Mouse (Mus musculus) midbrain, embryonic 12.5 days (tissue): ENCODE measurements around the gene Gba. TPM values are rescaled to one million over a fixed set of nuclear protein-coding genes. Genes with fewer than 3 reads are reported as not detected.
A peak's percentile ranks its signal among the peaks of the same experiment; 100 is the strongest.
"Not testable (repeated sequence)": the region's sequence is repeated elsewhere in the genome, so short reads cannot be mapped to it uniquely, and the experiment has no call there.

Experiments
- ATAC-seq: fragments of 200-750 bp; cut with Nextera tagmentation; 2 replicates; pipeline ENCODE4 v1.8.0; 2017; ENCODE audit warnings: low read depth, moderate TSS enrichment, moderate library complexity; ENCODE audit not compliant: low FRiP score
- H3K27ac ChIP-seq: fragments of 300-500 bp; sonication (generic); replicated peaks from 2 replicates; pipeline ENCODE4 v1.5.1; 2016; ENCODE audit warnings: mild to moderate bottlenecking
- H3K27me3 ChIP-seq: fragments of 300-500 bp; sonication (generic); 2 replicates; pipeline ENCODE4 v1.6.1; 2016; ENCODE audit warnings: mild to moderate bottlenecking
- H3K36me3 ChIP-seq: fragments of 300-500 bp; sonication (generic); 2 replicates; pipeline ENCODE4 v1.6.1; 2016
- H3K4me1 ChIP-seq: fragments of 300-500 bp; sonication (generic); 2 replicates; pipeline ENCODE4 v1.6.1; 2016
- H3K4me2 ChIP-seq: fragments of 300-500 bp; sonication (generic); replicated peaks from 2 replicates; pipeline ENCODE4 v1.6.1; 2016; ENCODE audit warnings: mild to moderate bottlenecking, moderate library complexity
- H3K4me3 ChIP-seq: fragments of 300-500 bp; sonication (generic); 2 replicates; pipeline ENCODE4 v1.5.1; 2016; ENCODE audit warnings: mild to moderate bottlenecking
- H3K9ac ChIP-seq: fragments of 300-500 bp; sonication (generic); replicated peaks from 2 replicates; pipeline ENCODE4 v1.6.1; 2016; ENCODE audit warnings: mild to moderate bottlenecking, moderate library complexity
- H3K9me3 ChIP-seq: fragments of 300-500 bp; sonication (generic); 2 replicates; pipeline ENCODE4 v1.6.1; 2016; ENCODE audit warnings: mild to moderate bottlenecking
- whole genome bisulfite sequencing: fragments of 180-500 bp; shearing (Covaris S2); methylation state at CpG from one replicate; pipeline ENCODE4 v1.1.7; 2016; 5-methylcytosine and 5-hydroxymethylcytosine counted together
- polyA plus RNA-seq: library from polyadenylated mRNA; unstranded; fragments of >200 nt; fragmentation: Nextera tagmentation; extraction: Ambion mirVana; gene quantifications from 2 replicates; pipeline ENCODE4 v1.2.1, GENCODE M21; 2016

The Gba gene
- polyA plus RNA-seq, result 42.4 and 45.8 TPM in 2 replicates

GRCm38 (mm10) chr3:89202253-89203141, at the start of gene Gba:
TSS of gene Gba (plus strand) at chr3:89202928.
- Histone ChIP-seq H3K9ac (peak within 1 kb of the TSS; percentile 58), H3K4me2 (peak within 1 kb of the TSS; percentile 67), H3K27ac (no peak within 1 kb of the TSS), H3K36me3 (peaks cover 29% of the 10 kb centered on the region), H3K4me1 (peaks cover 8% of the 10 kb centered on the region), H3K4me3 (peak within 1 kb of the TSS; percentile 56), H3K27me3 (no peaks in the 10 kb centered on the region), H3K9me3 (no peaks in the 10 kb centered on the region)
- 27% methylated on average over 13 of the region's 13 CpGs for WGBS
- ATAC-seq, result peak; percentile 90

DNA sequence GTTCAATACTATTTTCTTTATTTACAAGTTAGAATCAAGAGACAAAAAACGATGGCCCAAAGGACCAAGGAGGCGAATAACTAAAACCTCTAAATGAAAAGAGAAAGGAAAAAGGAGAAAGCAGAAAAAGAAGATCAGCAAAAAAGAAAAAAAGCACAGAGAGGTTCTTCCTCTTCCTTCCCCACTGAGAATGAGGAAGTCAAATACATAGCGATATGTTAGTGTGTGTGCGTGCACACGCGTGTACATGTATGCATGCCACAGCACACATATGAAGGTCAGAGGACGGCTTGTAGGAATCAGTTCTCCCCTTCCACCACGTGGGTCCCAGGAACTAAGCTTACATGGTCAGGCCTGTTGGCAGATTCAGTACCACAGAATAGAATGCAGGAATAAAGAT, 45.8 kb upstream of the Gba start:
- WGBS, result 93% methylated on average over 8 of the region's 8 CpGs
- no peak overlapping the region for H3K4me3 ChIP-seq
- no peak overlapping the region for H3K4me2 ChIP-seq
- no peaks in the 10 kb centered on the region for H3K9me3 ChIP-seq
- peaks cover 27% of the 10 kb centered on the region for H3K4me1 ChIP-seq
- no peak overlapping the region for H3K9ac ChIP-seq
- ATAC-seq, result no peak
- peaks cover 7% of the 10 kb centered on the region; the same call in 1 of the 2 replicates for H3K36me3 ChIP-seq
- no peak overlapping the region for H3K27ac ChIP-seq
- peaks cover 8% of the 10 kb centered on the region for H3K27me3 ChIP-seq

DNA sequence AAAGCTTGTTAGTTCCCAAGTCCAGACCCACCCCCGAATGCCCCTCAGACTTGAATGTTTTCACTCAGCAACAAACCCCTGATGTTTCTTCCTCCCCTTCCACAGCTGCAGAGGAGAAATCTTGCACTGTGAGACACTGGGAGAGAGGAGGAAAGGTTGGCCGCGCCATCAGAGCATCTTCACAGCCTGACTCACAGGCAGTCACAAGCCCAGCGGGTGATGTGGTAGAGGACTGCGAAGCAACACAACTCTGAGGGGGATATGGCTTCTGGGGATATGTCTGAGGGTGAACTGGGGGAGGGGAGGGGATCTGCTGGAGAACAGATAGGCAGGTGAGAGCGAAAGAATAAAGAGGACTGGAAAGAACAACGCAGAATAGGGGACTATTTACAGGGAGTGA, 44.1 kb upstream of the Gba start:
- WGBS, result 17% methylated on average over 7 of the region's 7 CpGs
- Histone ChIP-seq H3K27me3 (peaks cover 8% of the 10 kb centered on the region), H3K4me3 (peak overlapping the region; percentile 79), H3K27ac (no peak overlapping the region; the same call in 1 of the 2 replicates), H3K4me1 (peaks cover 28% of the 10 kb centered on the region), H3K9ac (peak overlapping the region; percentile 71), H3K36me3 (no peaks in the 10 kb centered on the region), H3K4me2 (peak overlapping the region; percentile 97), H3K9me3 (no peaks in the 10 kb centered on the region)
- no peak for ATAC-seq

DNA sequence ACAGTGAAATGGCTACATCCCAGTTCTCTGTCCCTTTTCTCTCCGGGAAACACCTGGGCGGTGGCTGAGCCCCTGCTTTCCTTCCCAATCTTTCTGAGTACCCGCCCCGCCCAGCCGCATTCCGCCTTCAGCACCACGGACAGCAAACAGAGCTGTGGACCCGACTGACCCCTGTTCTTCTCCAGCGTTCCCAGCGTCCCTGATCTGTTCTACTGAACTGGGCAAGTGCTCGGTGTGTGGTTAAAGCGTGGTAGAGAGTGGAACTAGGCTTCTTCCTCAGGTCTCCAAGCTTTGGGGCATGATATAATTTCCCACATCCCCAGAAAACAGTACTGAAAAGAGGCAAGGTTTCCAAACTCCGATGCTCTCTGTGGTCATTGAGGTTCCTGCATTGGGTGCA, 43.5 kb upstream of the Gba start:
- Histone ChIP-seq H3K9ac (peak overlapping the region; percentile 71), H3K27me3 (peaks cover 8% of the 10 kb centered on the region), H3K36me3 (no peaks in the 10 kb centered on the region), H3K4me1 (peaks cover 33% of the 10 kb centered on the region), H3K4me2 (peak overlapping the region; percentile 97), H3K9me3 (no peaks in the 10 kb centered on the region), H3K27ac (no peak overlapping the region; the same call in none of the 2 replicates), H3K4me3 (peak overlapping the region; percentile 79)
- WGBS, result 1% methylated on average over 13 of the region's 13 CpGs
- ATAC-seq, result no peak

- WGBS, result under 1% methylated on average over 65 of the region's 66 CpGs
- Histone ChIP-seq H3K27me3 (peaks cover 8% of the 10 kb centered on the region), H3K4me2 (peak within 1 kb of the TSS; percentile 97), H3K36me3 (no peaks in the 10 kb centered on the region), H3K4me1 (peaks cover 35% of the 10 kb centered on the region), H3K4me3 (peak within 1 kb of the TSS; percentile 79), H3K9me3 (no peaks in the 10 kb centered on the region), H3K9ac (peak within 1 kb of the TSS; percentile 71), H3K27ac (peak within 1 kb of the TSS; percentile 49)
- ATAC-seq, result peak; percentile 76
Measured at GRCm38 (mm10) chr3:89159616-89160344, 42.9 kb upstream of the Gba start, which contains the start of gene Hcn3. TSS of gene Hcn3 (minus strand) at chr3:89160196.

DNA sequence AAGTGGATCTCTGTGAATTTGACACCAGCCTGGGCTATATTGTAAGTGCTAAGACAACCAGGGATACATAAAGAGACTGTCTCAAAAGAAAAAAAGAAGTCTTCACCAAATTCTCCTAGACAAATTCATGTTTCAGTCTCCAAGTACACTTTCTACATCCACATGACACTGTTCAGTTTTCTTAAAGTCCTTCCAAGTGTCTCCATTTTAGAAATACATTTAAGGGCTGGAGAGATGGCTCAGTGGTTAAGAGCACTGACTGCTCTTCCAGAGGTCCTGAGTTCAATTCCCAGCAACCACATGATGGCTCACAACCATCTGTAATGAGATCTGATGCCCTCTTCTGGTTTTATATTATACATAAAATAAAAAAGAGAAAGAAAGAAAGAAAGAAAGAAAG, 41.5 kb upstream of the Gba start:
- not testable (repeated sequence) for H3K27ac ChIP-seq, ATAC-seq, H3K9me3 ChIP-seq, H3K9ac ChIP-seq, H3K27me3 ChIP-seq, H3K4me2 ChIP-seq, H3K4me3 ChIP-seq, H3K36me3 ChIP-seq
- H3K4me1 ChIP-seq, result peaks cover 46% of the 10 kb centered on the region

DNA sequence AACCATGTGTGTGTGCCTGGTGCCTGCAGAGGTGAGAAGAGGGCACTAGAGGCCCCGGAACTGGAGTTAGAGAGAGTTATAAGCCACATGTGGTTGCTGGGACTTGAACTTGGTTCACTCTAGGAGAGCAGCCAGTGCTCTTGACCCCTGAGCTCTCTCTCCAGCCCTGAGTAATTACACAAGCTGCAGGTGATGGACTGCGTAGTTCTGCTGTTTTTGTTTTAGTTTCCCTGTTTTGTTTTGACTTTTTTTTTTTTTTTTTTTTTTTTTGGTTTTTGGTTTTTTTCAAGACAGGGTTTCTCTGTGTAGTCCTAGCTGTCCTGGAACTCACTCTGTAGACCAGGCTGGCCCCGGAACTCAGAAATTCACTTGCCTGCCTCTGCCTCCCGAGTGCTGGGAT, 40.9 kb upstream of the Gba start:
- H3K4me1 ChIP-seq, result peaks cover 48% of the 10 kb centered on the region
- 81% methylated on average over 4 of the region's 4 CpGs for WGBS
- no peak overlapping the region for H3K9ac ChIP-seq
- peaks cover 8% of the 10 kb centered on the region for H3K27me3 ChIP-seq
- no peaks in the 10 kb centered on the region for H3K9me3 ChIP-seq
- H3K4me2 ChIP-seq, result no peak overlapping the region
- H3K36me3 ChIP-seq, result peaks cover 4% of the 10 kb centered on the region; the same call in 1 of the 2 replicates
- no peak for ATAC-seq
- H3K27ac ChIP-seq, result no peak overlapping the region
- H3K4me3 ChIP-seq, result no peak overlapping the region

DNA sequence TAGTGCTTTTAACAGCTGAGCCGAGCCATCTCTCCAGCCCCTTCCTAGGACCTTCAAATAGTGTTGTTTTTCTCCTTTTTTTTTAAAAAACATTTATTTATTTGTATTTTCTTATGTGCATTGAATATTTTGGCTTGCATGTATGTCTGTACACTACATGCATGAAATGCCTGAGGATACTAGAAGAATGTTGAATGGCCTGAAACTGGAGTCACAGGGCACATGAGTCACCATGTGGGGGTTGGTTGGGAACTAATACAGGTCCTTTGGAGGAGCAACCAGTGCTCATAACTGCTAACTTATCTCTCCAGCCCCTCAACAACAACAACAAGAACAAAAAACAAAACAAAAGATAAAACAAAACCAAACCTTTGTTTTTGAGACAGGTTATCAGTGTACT, 39.6 kb upstream of the Gba start:
- no peak overlapping the region for H3K4me3 ChIP-seq
- no peak overlapping the region for H3K4me2 ChIP-seq
- WGBS, result 91% methylated on average over 1 of the region's 1 CpGs
- no peaks in the 10 kb centered on the region for H3K9me3 ChIP-seq
- ATAC-seq, result no peak
- H3K4me1 ChIP-seq, result peaks cover 46% of the 10 kb centered on the region
- H3K9ac ChIP-seq, result no peak overlapping the region
- peaks cover 8% of the 10 kb centered on the region for H3K27me3 ChIP-seq
- peaks cover 15% of the 10 kb centered on the region for H3K36me3 ChIP-seq
- no peak overlapping the region for H3K27ac ChIP-seq

GRCm38 (mm10) chr3:89163643-89164245, 39.0 kb upstream of the Gba start:
- Histone ChIP-seq H3K36me3 (peaks cover 22% of the 10 kb centered on the region), H3K4me2 (peak overlapping the region; percentile 68), H3K4me3 (peak overlapping the region; percentile 95), H3K27me3 (peaks cover 5% of the 10 kb centered on the region), H3K27ac (peak overlapping the region; percentile 95; the same call in 1 of the 2 replicates), H3K9ac (peak overlapping the region; percentile 94), H3K4me1 (peaks cover 41% of the 10 kb centered on the region), H3K9me3 (no peaks in the 10 kb centered on the region)
- no peak for ATAC-seq
- 73% methylated on average over 5 of the region's 5 CpGs for WGBS

GRCm38 (mm10) chr3:89164506-89165267, 38.0 kb upstream of the Gba start, which contains the start of gene Clk2:
TSS of gene Clk2 (plus strand) at chr3:89164795.
- H3K4me1 ChIP-seq, result peaks cover 31% of the 10 kb centered on the region
- H3K9me3 ChIP-seq, result no peaks in the 10 kb centered on the region
- no peaks in the 10 kb centered on the region for H3K27me3 ChIP-seq
- peak within 1 kb of the TSS; percentile 94 for H3K9ac ChIP-seq
- peaks cover 31% of the 10 kb centered on the region for H3K36me3 ChIP-seq
- WGBS, result under 1% methylated on average over 79 of the region's 79 CpGs
- peak; percentile 96 for ATAC-seq
- H3K4me3 ChIP-seq, result peak within 1 kb of the TSS; percentile 95
- peak within 1 kb of the TSS; percentile 95 for H3K27ac ChIP-seq
- H3K4me2 ChIP-seq, result peak within 1 kb of the TSS; percentile 68

- ATAC-seq, result no peak
- Histone ChIP-seq H3K36me3 (peaks cover 38% of the 10 kb centered on the region), H3K27ac (peak overlapping the region; percentile 95), H3K9me3 (no peaks in the 10 kb centered on the region), H3K4me1 (peaks cover 25% of the 10 kb centered on the region), H3K4me2 (peak overlapping the region; percentile 68), H3K4me3 (peak overlapping the region; percentile 95), H3K27me3 (no peaks in the 10 kb centered on the region), H3K9ac (peak overlapping the region; percentile 94)
- 28% methylated on average over 12 of the region's 12 CpGs for WGBS
Measured at GRCm38 (mm10) chr3:89165268-89165870, 37.4 kb upstream of the Gba start.
